Mouse (Mus musculus) ES-E14 (cell line): ENCODE measurements around the gene Gm17416.
A peak's percentile ranks its signal among the peaks of the same experiment; 100 is the strongest.

Source experiments
- CHD2 ChIP-seq: IDR thresholded peaks from 2 replicates; pipeline ENCODE4 v1.6.1; 2014; ENCODE audit warnings: mild to moderate bottlenecking, low read depth, low read length, inconsistent platforms
- HCFC1 ChIP-seq: IDR thresholded peaks from 2 replicates; pipeline ENCODE4 v1.6.1; 2012; ENCODE audit warnings: low read length, inconsistent platforms, borderline replicate concordance; ENCODE audit not compliant: insufficient read depth
- ZC3H11A ChIP-seq: IDR thresholded peaks from 2 replicates; pipeline ENCODE4 v1.6.1; 2012; ENCODE audit warnings: low read depth, mild to moderate bottlenecking, inconsistent platforms, low read length, borderline replicate concordance
- ZNF384 ChIP-seq: IDR thresholded peaks from 2 replicates; pipeline ENCODE4 v1.6.1; 2012; ENCODE audit warnings: low read depth, low read length, inconsistent platforms

DNA sequence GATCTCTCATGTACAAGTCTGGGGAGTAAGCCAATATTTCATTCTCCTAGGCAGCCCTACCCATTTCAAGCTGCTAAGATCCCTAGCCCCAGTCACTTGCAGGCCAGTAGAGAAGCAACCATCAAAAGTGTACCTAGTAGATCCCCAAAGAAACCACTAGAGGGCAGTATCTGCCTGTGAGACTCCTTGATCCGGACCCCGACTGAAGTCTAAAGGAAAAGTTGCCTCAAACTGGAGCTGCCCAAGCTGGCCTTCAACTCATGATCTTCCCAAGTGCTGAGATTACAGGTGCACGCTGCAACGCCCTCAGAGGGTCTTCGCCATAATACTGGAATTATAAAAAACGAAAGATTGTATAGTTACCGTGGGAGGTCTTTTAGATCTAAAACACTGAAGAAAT lies 46.4 kb downstream of the Gm17416 start:
- TF ChIP-seq HCFC1 (no peak), ZC3H11A (peak; percentile 81), ZNF384 (no peak), CHD2 (no peak)
